Mouse (Mus musculus) hindbrain, embryonic 11.5 days (tissue): ENCODE measurements around the gene Gm7579. TPM values are rescaled to one million over a fixed set of nuclear protein-coding genes. Genes with fewer than 3 reads are reported as not detected.
"Not testable (repeated sequence)": the region's sequence is repeated elsewhere in the genome, so short reads cannot be mapped to it uniquely, and the experiment has no call there.

Source experiments
- ATAC-seq: fragments of 200-750 bp; cut with Nextera tagmentation; 2 replicates; pipeline ENCODE4 v1.8.0; 2017; ENCODE audit warnings: mild to moderate bottlenecking, moderate TSS enrichment, moderate library complexity; ENCODE audit not compliant: low FRiP score
- DNase-seq: peaks from one replicate; pipeline ENCODE4 v3.0.0-alpha.2; 2015; ENCODE audit warnings: low spot score
- H3K27ac ChIP-seq: fragments of 300-500 bp; sonication (generic); 2 replicates; pipeline ENCODE4 v1.5.1; 2014; ENCODE audit warnings: mild to moderate bottlenecking, low read depth, low read length
- H3K27me3 ChIP-seq: fragments of 300-500 bp; sonication (generic); 2 replicates; pipeline ENCODE4 v1.6.1; 2014; ENCODE audit warnings: mild to moderate bottlenecking, low read length, moderate library complexity, mixed read lengths; ENCODE audit not compliant: control insufficient read depth, insufficient read depth
- H3K36me3 ChIP-seq: fragments of 300-500 bp; sonication (generic); 2 replicates; pipeline ENCODE4 v1.6.1; 2014; ENCODE audit warnings: mild to moderate bottlenecking, low read length, moderate library complexity, mixed read lengths; ENCODE audit not compliant: control insufficient read depth, insufficient read depth
- H3K4me1 ChIP-seq: fragments of 300-500 bp; sonication (generic); replicated peaks from 2 replicates; pipeline ENCODE4 v1.6.1; 2014; ENCODE audit warnings: low read length, mixed read lengths; ENCODE audit not compliant: control insufficient read depth, insufficient read depth
- H3K4me2 ChIP-seq: fragments of 300-500 bp; sonication (generic); replicated peaks from 2 replicates; pipeline ENCODE4 v1.6.1; 2014; ENCODE audit warnings: mild to moderate bottlenecking, low read depth, low read length
- H3K4me3 ChIP-seq: fragments of 300-500 bp; sonication (generic); 2 replicates; pipeline ENCODE4 v1.5.1; 2014; ENCODE audit warnings: low read depth, low read length
- H3K9ac ChIP-seq: fragments of 300-500 bp; sonication (generic); 2 replicates; pipeline ENCODE4 v1.6.1; 2014; ENCODE audit warnings: low read depth, low read length
- H3K9me3 ChIP-seq: fragments of 300-500 bp; sonication (generic); 2 replicates; pipeline ENCODE4 v1.6.1; 2016; ENCODE audit warnings: low read length; ENCODE audit not compliant: control insufficient read depth
- WGBS: fragments of 180-500 bp; shearing (Covaris S2); extraction: QIAGEN DNeasy Blood & Tissue Kit; methylation state at CpG from one replicate; pipeline ENCODE4 v1.1.7; 2014; 5-methylcytosine and 5-hydroxymethylcytosine counted together
- polyA plus RNA-seq: library from polyadenylated mRNA; unstranded; fragments of >200 nt; fragmentation: Nextera tagmentation; extraction: Ambion mirVana; gene quantifications from 2 replicates; pipeline ENCODE4 v1.2.1, GENCODE M21; 2014

The Gm7579 gene
- polyA plus RNA-seq = not detected in 2 replicates

GRCm38 (mm10) chr7:142211559-142211958 is at the start of gene Gm7579:
Gene Gm7579, plus strand, starts transcription at chr7:142211859.
- Histone ChIP-seq H3K9ac (no peak within 1 kb of the TSS), H3K4me3 (no peak within 1 kb of the TSS), H3K36me3 (no peaks in the 10 kb centered on the region), H3K27me3 (no peaks in the 10 kb centered on the region), H3K27ac (no peak within 1 kb of the TSS), H3K4me2 (no peak within 1 kb of the TSS), H3K4me1 (no peaks in the 10 kb centered on the region), H3K9me3 (no peaks in the 10 kb centered on the region)
- WGBS = 75% methylated on average over 1 of the region's 1 CpGs
- no peak for ATAC-seq
- no peak for DNase-seq

- not testable (repeated sequence) for H3K4me3 ChIP-seq, DNase-seq, H3K4me1 ChIP-seq, H3K36me3 ChIP-seq, H3K27ac ChIP-seq, H3K27me3 ChIP-seq, H3K4me2 ChIP-seq, H3K9ac ChIP-seq, H3K9me3 ChIP-seq, ATAC-seq
Observed at GRCm38 (mm10) chr7:142165639-142166038, 46.0 kb upstream of the Gm7579 start, which contains the start of gene Gm4553. Gene Gm4553, minus strand, starts transcription at chr7:142165739.

- Histone ChIP-seq H3K27me3 (no peaks in the 10 kb centered on the region), H3K36me3 (no peaks in the 10 kb centered on the region), H3K4me2 (no peak overlapping the region), H3K4me1 (no peaks in the 10 kb centered on the region), H3K9ac (no peak overlapping the region), H3K27ac (no peak overlapping the region), H3K4me3 (no peak overlapping the region), H3K9me3 (no peaks in the 10 kb centered on the region)
- DNase-seq = peak; percentile 64
- WGBS = 50% methylated on average over 3 of the region's 3 CpGs
- ATAC-seq = no peak
Observed at GRCm38 (mm10) chr7:142169836-142170235, 41.8 kb upstream of the Gm7579 start.

GRCm38 (mm10) chr7:142175905-142176304 is 35.8 kb upstream of the Gm7579 start, which contains the start of gene Krtap5-2:
Gene Krtap5-2, minus strand, starts transcription at chr7:142176005.
- H3K27me3 ChIP-seq, DNase-seq, H3K9me3 ChIP-seq, H3K36me3 ChIP-seq, H3K4me1 ChIP-seq, H3K4me3 ChIP-seq, H3K27ac ChIP-seq, H3K4me2 ChIP-seq, ATAC-seq, H3K9ac ChIP-seq: not testable (repeated sequence)

GRCm38 (mm10) chr7:142178685-142179084 is 33.0 kb upstream of the Gm7579 start:
- no peak for DNase-seq
- no peaks in the 10 kb centered on the region for H3K9me3 ChIP-seq
- H3K27me3 ChIP-seq = no peaks in the 10 kb centered on the region
- H3K9ac ChIP-seq = no peak overlapping the region
- no peak overlapping the region for H3K27ac ChIP-seq
- H3K4me2 ChIP-seq = no peak overlapping the region
- WGBS = 90% methylated on average over 1 of the region's 1 CpGs
- no peaks in the 10 kb centered on the region for H3K36me3 ChIP-seq
- H3K4me3 ChIP-seq = no peak overlapping the region
- no peaks in the 10 kb centered on the region for H3K4me1 ChIP-seq
- no peak for ATAC-seq

- Histone ChIP-seq H3K4me3 (no peak overlapping the region), H3K27ac (no peak overlapping the region), H3K27me3 (no peaks in the 10 kb centered on the region), H3K4me1 (no peaks in the 10 kb centered on the region), H3K9me3 (no peaks in the 10 kb centered on the region), H3K9ac (no peak overlapping the region), H3K4me2 (no peak overlapping the region), H3K36me3 (no peaks in the 10 kb centered on the region)
- DNase-seq (no peak), ATAC-seq (no peak)
- WGBS = 67% methylated on average over 1 of the region's 1 CpGs
Observed at GRCm38 (mm10) chr7:142181021-142181420, 30.6 kb upstream of the Gm7579 start.

DNA sequence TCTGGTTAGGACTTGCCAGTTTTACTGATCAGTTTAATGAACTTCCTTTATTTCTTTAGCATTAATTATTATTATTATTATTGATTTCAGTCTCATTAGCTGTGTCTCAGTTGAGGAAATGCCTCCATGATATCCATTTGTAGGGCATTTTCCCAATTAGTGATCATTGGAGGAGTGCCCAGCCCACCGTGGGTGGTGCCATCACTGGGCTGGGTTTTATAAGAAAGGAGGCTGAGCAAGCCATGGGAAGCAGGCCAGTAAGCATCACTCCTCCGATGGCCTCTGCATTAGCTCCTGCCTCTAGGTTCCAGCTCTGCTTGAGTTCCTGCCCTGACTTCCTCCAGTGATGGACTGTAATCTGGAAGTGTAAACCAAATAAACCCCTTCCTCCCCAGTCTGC is 23.5 kb upstream of the Gm7579 start:
- ATAC-seq = no peak
- 80% methylated on average over 2 of the region's 2 CpGs for WGBS
- Histone ChIP-seq H3K9me3 (no peaks in the 10 kb centered on the region), H3K4me3 (no peak overlapping the region), H3K27ac (no peak overlapping the region), H3K27me3 (no peaks in the 10 kb centered on the region), H3K36me3 (no peaks in the 10 kb centered on the region), H3K4me1 (no peaks in the 10 kb centered on the region), H3K4me2 (no peak overlapping the region), H3K9ac (no peak overlapping the region)
- DNase-seq = no peak

- ATAC-seq = no peak
- no peak within 1 kb of the TSS for H3K27ac ChIP-seq
- H3K36me3 ChIP-seq = no peaks in the 10 kb centered on the region
- H3K27me3 ChIP-seq = no peaks in the 10 kb centered on the region
- no peaks in the 10 kb centered on the region for H3K9me3 ChIP-seq
- H3K4me1 ChIP-seq = no peaks in the 10 kb centered on the region
- no peak within 1 kb of the TSS for H3K9ac ChIP-seq
- no peak within 1 kb of the TSS for H3K4me3 ChIP-seq
- no peak within 1 kb of the TSS for H3K4me2 ChIP-seq
- DNase-seq = no peak
- 54% methylated on average over 2 of the region's 2 CpGs for WGBS
Observed at GRCm38 (mm10) chr7:142190289-142190688, 21.4 kb upstream of the Gm7579 start, which contains the start of gene Gm10153. Gene Gm10153, minus strand, starts transcription at chr7:142190389.

GRCm38 (mm10) chr7:142198748-142199147 is 12.9 kb upstream of the Gm7579 start:
- ATAC-seq (no peak), DNase-seq (no peak)
- H3K27me3 ChIP-seq = no peaks in the 10 kb centered on the region; the same call in 1 of the 2 replicates
- H3K27ac ChIP-seq = no peak overlapping the region
- no peak overlapping the region for H3K4me2 ChIP-seq
- H3K9ac ChIP-seq = no peak overlapping the region
- no peaks in the 10 kb centered on the region for H3K36me3 ChIP-seq
- no peaks in the 10 kb centered on the region for H3K9me3 ChIP-seq
- H3K4me1 ChIP-seq = no peaks in the 10 kb centered on the region
- 83% methylated on average over 2 of the region's 2 CpGs for WGBS
- no peak overlapping the region for H3K4me3 ChIP-seq
